Mouse (Mus musculus) kidney, postnatal 10 days (tissue): ENCODE results near the gene Casz1.

ENCODE experiments used
- DNase-seq: peaks from one replicate; pipeline ENCODE4 v3.0.0; 2021; ENCODE audit warnings: mixed read lengths

The Casz1 gene

DNA sequence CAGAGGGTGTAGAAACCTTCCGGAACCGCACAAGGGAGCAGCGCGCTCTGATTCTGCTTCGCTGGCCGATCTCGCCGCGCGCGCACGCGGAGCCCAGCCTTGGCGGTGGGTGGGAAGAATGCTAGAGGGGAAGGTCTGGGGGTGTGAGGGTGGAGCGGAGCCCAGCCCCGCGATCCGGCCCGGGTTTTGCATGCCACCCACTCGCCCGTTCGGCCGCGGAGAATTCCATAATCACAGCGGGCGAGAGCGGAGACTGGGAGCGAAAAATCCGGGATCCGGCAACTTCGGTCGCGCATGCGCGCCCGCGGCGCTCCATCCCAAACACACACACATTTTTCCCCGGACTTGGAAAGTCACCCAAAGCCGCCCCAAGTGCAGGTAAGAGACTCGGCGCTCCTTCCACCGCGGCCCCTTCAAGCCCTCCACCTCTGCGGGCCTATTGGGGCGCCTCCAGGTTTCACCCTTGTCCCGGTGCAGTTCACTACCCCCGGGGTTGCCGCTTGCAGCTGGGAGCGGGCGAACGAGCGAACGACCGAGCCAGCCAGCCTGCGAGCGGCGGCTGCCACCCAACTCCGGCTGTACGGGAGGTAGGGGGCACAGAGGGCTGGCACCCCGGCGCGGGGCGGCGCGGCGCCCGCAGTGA is at the start of gene Casz1:
Gene Casz1, plus strand, starts transcription at position 293 of the 643 bp plus-strand sequence.
- DNase-seq, result peak; percentile 97

DNA sequence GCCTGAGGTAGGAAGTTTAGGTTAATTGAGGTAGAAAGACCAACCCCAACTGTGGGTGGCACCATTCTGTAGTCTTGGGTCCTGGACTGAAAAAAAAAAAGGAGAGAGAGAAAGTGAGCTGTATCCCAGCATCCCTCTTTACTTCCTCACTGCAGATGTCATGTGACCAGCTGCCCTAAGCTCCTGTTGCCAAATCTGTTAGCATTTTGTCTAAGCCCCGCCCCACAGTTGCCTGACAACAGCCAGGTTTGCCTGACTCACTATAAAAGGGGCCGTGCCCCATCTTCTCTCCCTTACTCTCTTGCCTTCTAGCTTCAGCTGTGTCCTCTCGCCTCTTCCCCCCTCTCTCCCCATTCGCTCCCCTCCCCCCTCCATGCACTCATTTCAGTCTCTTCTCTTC is 45.4 kb upstream of the Casz1 start:
- no peak for DNase-seq

DNA sequence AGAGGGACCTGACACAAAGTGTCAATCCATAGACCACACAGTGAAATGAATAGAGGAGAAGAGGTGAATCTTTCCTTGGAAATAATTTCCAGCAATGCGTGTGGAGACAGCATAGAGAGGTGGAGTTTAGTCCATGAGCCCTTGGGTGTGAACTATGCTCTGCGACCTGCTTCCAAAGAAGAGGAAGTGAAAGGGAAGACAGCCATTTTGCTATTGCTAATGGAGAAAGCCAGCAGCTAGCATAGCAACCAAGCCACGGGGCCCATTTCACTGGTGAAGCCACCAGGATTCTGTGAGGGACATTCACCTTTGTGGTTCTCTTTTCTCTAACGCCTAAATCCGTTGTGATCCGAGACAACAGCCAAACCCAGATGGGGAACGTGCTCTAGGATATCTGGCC is 44.1 kb upstream of the Casz1 start:
- DNase-seq, result no peak

DNA sequence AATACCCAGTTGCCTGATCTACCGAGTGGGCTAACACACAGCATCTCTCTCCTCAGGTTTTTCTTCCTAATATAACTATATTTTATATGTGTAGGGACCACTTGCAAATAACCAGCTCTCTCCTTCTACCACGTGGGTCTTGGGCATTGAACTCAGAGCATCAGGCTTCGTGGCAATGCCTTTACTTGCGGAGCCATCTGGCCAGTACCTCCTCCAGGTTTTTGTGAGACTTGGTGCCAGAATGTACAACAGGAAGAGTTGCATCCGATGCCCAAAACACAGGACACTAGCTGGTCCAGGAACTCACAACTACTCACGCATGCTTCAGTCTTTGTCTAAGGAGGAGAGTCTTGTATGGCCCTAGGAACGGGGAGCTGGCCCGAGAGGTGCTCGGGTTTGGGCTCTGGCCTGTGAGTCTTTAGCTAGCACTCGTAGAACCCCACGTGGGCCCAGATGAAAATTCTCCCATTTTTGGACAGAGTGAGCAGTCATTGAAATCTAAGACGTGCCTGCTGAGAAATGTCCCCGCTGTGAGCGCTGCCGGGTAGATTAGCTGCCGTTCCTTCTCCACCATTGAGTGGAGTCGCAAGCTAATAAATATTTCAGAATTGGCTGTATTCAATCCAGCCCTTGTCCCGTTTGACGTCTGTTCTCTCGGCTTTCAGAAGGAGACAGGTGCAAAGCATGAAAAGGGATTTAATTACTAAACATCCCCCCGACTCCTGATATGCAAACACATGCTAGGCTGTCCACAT is 38.0 kb upstream of the Casz1 start:
- no peak for DNase-seq

DNA sequence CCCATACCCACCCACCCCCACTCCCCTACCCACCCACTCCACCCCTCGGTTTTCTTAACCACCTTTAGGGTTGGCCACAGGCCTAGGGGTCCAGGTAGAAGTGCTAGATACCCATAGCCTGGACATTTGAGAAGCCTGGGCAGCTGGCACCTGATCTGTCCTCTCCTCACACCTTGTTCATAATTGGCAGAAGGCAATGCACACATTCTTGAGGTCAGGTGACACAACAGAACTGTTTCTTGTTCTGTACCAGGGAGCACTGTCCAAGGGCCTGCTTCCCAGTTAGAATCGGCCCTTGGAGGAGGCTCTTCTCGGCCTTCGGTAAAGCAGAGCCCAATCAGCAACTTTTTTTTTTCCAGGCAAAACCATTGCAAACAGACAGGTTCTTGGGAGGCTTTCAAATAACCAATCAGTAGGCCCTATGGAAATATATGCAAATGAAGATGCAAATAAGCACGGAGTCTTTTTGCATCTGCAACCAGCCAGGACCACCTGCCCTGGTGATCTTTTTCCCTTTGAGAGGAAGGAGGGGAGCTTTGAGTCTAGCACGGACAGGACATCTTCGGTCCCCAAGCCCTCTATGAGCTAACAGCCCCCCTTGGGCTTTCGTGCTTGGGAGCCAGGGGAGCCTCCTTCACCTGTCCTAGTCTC is 36.4 kb upstream of the Casz1 start:
- DNase-seq, result no peak

DNA sequence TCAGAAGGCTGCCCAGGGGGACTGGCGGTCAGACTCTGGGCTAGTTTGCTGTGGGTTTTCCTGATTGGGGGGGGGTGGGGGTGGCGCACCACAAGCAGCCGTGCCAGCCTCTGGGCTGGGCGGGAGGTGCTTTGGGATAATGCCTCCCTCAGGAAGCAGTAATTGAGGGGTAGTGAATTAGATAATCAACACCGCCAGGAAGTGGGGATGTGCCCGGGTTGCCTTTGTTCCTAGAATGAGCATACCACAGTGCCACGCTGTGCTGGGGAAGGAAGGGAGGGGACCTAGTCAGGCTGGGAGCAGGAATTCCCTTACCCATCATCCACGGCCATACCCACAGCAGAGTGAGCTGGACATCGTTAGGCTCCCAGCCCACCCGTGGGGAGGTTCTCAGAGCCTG is 35.6 kb upstream of the Casz1 start:
- DNase-seq, result no peak

DNA sequence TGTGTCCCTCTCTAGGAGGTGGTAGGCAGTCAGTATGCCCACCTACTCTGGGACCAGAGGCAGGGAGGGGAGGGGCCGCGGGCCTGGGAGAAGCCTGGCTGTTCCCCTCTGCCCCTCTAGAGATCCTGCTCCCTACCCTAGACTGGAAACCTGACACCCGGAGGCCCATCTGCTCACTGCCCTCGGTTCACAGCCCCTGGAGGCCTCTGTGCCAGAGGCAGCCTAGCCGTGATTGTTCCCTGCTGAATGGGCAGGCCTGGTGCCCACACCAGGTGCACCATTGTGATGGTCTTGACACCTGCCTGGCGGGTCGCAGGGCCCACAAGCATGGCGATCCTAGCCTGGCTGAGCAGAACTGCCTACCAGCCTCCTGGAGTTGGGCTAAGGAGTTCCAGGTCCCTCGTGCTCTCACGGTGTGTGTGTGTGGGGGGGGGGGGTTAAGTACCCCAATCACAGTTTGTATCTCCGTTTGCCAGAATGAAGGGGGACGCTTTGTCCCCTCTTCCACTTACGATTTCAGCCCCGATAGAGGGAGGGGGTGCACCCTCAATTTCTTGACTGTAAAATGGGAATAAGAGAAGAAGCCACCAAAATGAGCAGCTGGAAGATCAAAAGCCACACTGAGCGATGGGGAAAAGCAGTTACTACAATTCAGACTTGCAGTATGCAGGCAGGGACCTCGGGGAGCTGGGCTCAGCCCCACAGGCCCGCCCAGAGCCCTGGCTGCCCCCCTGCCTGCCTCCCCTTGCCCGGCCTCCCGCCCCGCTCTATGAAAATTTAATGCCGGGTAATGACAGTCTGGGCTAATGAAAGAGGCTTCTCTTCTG is 33.4 kb upstream of the Casz1 start:
- no peak for DNase-seq

DNA sequence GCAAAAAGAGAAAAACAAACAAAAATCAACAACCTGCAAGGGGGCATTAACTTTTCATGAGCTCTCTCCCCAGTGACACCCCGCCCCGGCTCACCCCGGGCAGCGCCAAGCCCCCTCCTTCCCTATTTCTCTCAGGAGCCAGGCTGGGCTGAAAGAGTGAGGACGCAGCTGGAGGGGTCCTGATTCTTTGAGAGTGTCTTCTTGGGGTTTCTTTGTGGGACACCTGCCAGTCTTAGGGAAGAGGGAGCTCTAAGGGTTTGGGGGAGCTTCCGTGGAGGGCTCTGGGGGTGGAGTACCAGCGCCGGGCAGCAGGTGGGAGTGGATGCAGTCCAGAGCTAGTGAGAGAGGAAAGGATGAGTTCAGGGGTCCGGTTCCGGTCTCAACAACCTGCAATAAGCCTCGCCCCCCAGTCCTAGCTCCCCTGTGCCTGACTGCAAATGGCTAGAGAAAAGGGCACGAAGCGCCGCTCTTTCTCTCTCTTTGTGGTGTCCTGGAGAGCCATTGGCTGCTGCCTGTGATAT is 32.8 kb upstream of the Casz1 start:
- no peak for DNase-seq

DNA sequence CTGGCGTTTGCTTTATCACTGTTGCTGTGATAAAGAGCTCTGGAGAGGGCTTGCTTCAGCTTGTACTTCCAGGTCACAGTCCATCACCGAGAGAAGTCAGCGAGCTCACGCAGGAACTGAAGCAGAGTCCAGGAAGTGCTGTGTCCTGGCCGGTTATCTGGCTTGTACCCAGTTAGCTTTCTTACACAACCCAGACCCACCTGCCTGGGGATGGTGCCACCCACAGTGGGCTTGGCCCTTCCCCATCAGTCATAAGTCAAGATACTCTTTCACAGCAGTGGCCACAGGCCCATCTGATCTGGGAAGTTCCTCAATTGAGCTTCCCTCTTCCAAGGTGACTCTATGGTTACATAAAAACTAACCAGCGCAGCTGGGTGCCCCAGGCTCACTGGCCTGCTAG is 31.6 kb upstream of the Casz1 start:
- DNase-seq, result no peak

DNA sequence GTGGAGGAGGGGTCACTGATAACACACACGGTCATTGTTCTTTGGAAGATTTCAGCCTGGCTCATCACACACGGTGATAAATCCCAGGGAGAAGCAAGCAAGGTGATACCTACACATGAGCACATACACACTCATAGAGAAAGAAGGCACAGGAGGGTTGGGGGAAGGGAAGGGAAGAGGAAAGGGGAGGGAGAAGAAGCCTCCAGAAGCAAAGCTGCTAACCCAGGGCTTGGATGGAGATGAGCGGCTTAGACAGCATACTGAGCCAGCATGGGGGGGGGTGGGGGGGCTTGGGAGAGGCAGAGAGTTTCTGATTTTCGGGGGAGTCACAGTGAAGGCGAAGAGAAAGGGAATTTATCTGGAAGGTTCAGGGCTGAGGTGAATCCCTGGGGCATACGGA is 30.2 kb upstream of the Casz1 start:
- no peak for DNase-seq

DNA sequence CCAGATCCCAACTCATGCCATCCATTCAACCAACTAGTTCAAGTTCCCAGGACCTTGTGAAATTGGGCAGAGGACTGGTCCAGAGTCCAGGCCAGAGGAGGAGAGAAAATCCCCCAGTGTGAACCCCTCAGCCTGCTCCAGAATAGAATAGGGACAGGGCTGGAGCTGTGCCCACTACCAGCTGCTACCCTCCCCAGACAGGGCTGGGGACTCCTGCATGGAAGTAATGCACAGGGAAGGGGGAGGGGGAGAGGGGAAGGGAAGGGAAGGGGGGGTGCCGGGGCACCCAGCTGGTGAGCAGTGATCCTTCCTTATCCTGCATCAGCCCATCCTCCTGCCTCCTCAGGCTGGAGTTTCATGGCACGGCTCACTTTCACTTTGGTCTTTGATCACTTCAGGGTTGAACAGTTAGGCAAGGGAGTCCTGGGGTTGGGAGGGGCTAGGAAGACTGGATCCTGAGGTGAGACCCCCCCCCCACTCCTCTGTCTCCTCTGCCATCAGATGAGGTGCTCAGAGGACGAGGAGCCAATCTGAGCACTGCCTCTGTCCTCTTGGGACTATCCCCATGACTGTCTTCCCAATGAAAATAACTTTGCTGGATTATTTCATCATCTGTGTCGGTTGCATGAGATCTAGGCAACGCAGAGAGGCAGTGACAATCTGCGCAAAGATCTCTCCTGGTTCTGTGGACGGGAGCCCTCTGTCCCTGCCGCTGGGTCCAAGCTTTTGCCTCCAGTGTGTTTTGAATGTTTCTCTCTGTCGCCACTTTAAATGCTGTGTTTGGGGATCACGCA is 28.6 kb upstream of the Casz1 start:
- no peak for DNase-seq

DNA sequence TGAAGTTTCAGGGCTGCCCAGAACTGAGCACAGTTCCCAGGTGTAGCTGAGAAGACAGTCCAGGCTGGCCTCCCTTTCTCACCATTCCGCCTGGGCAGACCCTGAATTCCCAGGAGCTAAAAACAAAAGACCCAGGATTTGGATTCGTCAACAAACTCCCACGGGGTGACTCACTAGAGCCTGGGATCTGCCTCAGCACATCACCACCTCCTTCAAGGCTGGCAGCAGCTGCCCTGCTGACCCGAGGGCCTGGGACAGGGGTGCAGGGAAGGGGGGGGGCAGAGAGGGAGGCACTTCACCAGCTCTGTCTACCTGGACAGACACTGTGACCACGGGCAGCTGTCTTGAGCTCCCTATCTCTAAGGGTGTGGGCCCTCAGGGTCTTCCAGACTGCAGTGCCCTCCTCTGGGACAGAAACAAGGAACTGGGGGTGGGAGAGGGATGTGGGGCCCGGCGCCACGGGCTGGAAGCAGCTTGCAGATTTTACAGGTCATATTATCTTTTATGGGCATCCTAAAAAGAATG is 24.1 kb upstream of the Casz1 start:
- DNase-seq, result no peak

DNA sequence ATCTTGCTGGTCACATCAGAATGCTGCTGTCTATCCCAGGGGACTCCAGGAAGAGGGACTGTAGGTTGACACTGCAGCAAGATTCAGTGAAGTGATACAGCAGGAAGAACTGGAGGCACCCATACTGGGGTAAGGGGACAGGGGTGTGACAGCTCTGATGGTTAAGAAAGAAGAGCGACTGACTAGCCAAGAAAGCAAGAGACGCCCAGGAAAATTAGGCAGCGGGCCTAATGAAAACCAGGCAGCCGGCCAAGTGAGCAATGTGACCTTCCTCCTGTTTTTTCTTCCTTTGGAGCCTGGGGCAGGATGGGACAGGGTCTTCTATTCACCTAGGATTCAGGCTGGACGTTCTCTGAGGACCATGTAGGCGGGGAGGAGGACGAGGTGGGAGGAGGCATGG is 22.7 kb upstream of the Casz1 start:
- peak; percentile 42 for DNase-seq

DNA sequence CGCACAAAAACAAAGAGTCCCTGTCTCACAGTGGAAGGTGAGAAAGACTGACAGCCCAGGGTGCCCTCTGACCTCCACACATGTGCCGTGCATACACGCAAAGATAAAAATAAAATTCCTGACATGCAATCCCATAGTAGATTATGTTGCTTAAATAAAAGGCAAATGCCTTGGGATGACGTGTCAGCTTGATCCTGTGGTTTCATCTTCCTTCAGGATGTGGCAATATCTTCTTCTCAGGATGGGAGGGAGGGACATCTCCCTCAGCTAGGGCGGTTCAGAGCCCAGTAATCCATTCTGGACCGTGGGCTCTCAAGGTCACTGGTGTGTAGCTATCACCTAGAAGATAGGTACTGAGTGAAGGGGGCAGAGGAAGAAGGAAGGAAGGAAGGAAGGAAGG is 21.3 kb upstream of the Casz1 start:
- DNase-seq, result no peak

DNA sequence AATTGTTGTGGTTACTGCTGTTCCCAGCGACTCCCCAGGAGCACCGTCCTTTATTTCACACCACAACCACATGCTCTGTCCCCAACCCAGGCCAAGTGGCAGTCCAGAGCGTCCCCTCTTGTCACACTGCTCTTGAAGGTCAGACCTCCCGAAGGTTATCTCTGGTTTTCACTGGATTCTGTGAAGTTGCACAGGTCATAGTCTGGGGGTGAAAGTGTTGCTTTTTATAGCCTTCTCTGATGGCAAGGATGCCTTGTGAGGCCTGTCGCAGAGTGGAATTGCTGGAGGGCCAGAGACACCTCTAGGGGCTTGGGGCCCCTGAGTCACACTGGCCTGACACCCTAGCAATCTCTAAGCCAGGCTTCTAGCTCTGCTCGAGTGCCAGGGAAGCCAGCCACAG is 20.5 kb upstream of the Casz1 start:
- no peak for DNase-seq

DNA sequence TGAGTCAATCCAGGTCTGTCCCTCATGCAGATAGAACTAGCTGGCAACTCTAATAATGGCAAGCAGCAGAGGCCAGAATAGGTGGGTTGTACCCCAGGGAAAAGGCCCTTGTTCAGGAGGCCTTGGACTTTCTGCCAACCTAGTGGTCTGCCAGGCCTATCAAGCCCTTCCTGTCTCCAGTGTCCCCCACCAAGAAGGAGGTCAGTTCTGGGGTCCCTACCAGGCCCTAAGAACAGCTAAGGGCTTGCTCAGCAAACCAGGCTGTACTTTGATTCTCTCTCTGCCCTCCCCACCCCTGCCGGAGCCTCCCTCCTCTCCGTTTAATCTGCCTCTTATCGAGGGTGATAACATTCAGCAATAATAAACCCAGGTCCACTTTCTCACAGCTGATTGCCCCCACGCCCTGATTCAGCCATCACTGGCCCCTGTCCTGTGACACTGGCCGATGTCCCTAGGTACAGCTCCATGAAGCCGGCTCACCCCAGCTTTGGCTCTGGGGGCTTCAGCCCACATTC is 19.1 kb upstream of the Casz1 start:
- no peak for DNase-seq

DNA sequence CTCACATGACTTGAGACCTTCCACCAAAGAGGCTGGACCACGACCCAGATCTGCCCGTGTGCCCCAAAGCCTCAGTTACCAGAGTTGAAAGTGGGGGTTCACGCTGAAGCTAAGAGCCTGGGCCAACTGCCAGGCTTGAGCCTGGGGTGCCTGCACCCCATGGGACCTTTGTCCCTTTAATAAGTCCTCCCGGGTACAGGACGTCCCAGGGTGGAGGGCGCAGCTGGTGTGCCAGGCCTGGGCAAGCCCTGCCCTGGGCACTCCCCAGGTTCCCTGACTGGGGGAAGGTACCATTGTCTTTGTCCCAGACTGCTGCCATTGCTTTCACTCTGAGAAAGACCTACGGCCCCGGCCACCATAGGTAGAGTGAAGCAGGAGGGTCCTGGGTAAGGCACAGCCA is 18.2 kb upstream of the Casz1 start:
- DNase-seq, result no peak

DNA sequence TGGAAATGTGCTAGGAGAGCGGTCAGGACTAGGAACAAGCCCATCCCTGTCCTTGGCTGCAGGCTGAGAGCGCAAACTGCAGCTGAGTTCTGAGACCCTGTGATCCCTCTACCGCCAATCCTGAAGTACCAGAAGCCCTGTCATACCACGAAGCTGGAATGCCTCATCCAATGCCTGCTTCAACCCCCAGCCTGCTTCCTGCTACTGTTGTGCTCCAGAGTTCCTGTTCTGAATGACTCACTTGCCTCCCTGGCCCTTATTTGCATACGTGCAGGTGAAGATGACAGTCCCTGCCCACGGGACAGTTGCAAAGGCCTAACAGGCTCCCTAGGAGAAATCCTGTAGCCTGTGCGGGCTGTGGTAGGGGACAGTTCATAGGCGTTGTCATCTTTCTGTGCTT is 13.3 kb upstream of the Casz1 start:
- no peak for DNase-seq

DNA sequence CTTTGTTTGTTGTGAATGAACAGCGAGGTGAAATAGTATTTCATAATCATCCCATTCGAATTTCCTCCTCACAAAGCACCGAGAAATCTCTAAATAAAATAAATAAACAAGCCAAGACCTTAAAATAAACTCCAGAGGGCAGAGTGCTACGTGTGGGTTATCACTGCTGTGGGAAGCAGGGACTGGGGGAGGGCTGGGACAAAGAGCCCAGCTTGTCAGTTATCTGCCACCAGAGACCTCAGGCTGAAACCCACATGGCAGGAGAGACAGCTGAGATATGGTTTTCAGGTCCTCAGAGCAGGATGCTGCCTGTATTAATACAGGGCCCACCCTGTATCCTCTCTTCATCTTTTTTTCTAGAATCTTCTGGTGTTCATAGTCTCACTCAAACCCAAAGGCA is 9.2 kb upstream of the Casz1 start:
- no peak for DNase-seq

DNA sequence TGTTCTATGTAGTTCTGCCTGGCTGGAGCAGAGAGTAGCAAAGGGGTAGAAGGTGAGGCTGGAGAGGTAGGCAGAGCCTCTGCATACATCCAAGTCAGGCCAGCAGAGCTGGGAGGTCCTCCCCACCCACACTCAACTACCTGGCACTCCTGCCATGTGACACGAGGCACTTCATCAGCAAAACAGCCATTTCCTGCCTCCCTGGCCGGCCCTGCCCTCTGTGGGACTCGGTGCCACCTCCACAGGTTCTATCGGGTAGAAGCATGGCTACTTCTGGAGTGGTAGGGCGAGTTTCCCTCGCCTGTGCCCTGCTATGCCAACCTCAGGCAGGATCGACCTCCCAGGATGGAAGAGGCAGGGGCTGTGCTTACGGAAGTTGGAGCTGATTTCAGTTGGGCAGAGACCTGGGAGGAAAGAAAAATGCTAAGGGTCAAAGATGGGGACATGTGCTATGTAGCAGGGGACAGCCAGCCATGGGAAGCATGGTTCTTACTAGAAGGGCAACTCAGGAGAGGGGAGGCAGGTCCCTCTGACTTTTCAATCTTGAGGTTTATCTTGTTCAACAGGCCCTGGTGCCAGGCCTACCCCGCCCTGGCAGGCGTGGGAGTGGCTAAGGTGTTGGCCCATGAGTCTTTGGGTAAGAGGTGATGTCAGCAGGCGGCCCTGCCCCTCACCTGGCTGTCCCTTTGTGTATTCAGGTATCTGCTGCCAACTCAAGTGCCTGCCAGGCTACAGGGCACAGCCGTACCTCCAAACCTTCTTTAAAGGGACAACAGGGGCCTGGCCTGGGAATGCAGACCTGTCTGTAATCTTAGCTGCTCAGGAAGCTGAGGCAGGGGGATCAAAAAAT is 6.5 kb upstream of the Casz1 start:
- DNase-seq, result peak; percentile 41

DNA sequence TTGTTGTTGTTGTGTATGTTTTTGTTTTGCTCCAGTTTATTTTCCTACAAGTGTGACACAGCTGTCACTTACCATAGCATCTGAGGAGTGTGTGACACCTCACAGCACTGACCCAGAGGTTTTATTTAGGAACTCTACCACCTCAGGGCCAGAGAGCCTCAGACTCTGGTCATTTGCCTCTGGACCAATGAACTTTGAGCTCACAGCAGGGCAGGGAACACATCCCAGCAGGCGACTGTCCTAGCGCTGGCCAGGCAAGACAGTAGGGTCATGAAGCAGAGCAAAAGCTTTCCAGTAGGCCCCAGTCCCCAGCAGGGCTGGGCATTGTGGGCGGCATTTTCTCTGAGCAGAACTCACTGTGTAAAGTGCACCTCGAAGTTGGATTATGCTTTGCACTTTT is 1.2 kb upstream of the Casz1 start:
- DNase-seq, result no peak
